Mouse (Mus musculus) lung, postnatal 0 days (tissue): ENCODE measurements around the gene Brap.
"Not testable (repeated sequence)": the region's sequence is repeated elsewhere in the genome, so short reads cannot be mapped to it uniquely, and the experiment has no call there.

Source experiments
- CTCF ChIP-seq: IDR thresholded peaks from 2 replicates; pipeline ENCODE4 v1.5.1; 2016; ENCODE audit warnings: antibody characterized with exemption, mild to moderate bottlenecking
- EP300 ChIP-seq: IDR thresholded peaks from 2 replicates; pipeline ENCODE4 v1.6.1; 2016; ENCODE audit warnings: antibody characterized with exemption, mild to moderate bottlenecking, control low read depth

DNA sequence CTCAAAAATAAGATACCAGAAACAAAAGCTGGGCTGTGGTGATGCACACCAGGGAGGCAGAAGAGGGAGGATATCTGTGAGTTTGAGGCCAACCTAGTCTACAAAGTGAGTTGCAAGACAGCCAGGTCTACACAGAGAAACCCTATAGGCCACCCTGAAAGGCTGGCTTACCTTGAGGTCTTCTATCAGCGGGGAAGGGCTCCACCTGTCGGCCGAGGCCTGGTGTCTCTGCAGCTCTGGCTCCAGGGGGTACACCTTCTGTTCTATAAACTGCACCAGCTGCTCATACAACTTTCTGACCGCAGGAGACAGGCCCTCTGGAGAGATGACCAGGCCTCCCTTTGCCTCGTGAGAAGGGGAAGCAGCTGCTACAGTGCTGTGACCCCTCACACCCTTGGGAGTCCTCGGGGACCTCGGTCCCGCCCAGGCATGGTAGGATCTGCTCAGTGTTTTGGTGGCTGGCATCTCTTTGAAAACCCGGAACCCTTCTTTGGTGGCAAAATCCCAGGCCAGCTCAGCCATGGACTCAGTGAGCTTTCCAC lies 29.2 kb upstream of the Brap start:
- peak; percentile 17; the same call in 1 of the 2 replicates for TF ChIP-seq CTCF
- not testable (repeated sequence) for TF ChIP-seq EP300
